Mouse (Mus musculus) heart, postnatal 0 days (tissue): Measurements from ENCODE around the gene Ypel2. TPM values are rescaled to one million over a fixed set of nuclear protein-coding genes. Genes with fewer than 3 reads are reported as not detected.

Source experiments
- ATAC-seq: fragments of 200-750 bp; cut with Nextera tagmentation; 2 replicates; pipeline ENCODE4 v1.8.0; 2017; ENCODE audit warnings: low read depth, moderate number of reproducible peaks, moderate library complexity; ENCODE audit not compliant: insufficient read depth
- DNase-seq: peaks from one replicate; pipeline ENCODE4 v3.0.0-alpha.2; 2016; ENCODE audit warnings: low spot score
- H3K27ac ChIP-seq: fragments of 300-500 bp; sonication (generic); 2 replicates; pipeline ENCODE4 v1.5.1; 2014; ENCODE audit warnings: low read depth, mild to moderate bottlenecking
- H3K27me3 ChIP-seq: fragments of 300-500 bp; sonication (generic); 2 replicates; pipeline ENCODE4 v1.6.1; 2014; ENCODE audit warnings: low read length, mixed read lengths; ENCODE audit not compliant: control insufficient read depth, insufficient read depth
- H3K36me3 ChIP-seq: fragments of 300-500 bp; sonication (generic); replicated peaks from 2 replicates; pipeline ENCODE4 v1.6.1; 2014; ENCODE audit warnings: low read length, mixed read lengths; ENCODE audit not compliant: control insufficient read depth, insufficient read depth
- H3K4me1 ChIP-seq: fragments of 300-500 bp; sonication (generic); 2 replicates; pipeline ENCODE4 v1.6.1; 2014; ENCODE audit warnings: antibody characterized with exemption; ENCODE audit not compliant: control insufficient read depth, insufficient read depth
- H3K4me2 ChIP-seq: fragments of 300-500 bp; sonication (generic); 2 replicates; pipeline ENCODE4 v1.6.1; 2014; ENCODE audit warnings: low read depth, mild to moderate bottlenecking, low read length, moderate library complexity
- H3K4me3 ChIP-seq: fragments of 300-500 bp; sonication (generic); 2 replicates; pipeline ENCODE4 v1.5.1; 2014; ENCODE audit warnings: low read depth, low read length
- H3K9ac ChIP-seq: fragments of 300-500 bp; sonication (generic); replicated peaks from 2 replicates; pipeline ENCODE4 v1.6.1; 2014; ENCODE audit warnings: low read depth, low read length, mixed read lengths
- H3K9me3 ChIP-seq: fragments of 300-500 bp; sonication (generic); replicated peaks from 2 replicates; pipeline ENCODE4 v1.6.1; 2016; ENCODE audit warnings: low read length; ENCODE audit not compliant: control insufficient read depth
- CTCF ChIP-seq: IDR thresholded peaks from 2 replicates; pipeline ENCODE4 v1.5.1; 2016; ENCODE audit warnings: antibody characterized with exemption, control low read depth, low read depth
- EP300 ChIP-seq: IDR thresholded peaks from 2 replicates; pipeline ENCODE4 v1.6.1; 2016; ENCODE audit warnings: antibody characterized with exemption, low read depth
- WGBS: fragments of 180-500 bp; shearing (Covaris S2); extraction: QIAGEN DNeasy Blood & Tissue Kit; methylation state at CpG from one replicate; pipeline ENCODE4 v1.1.7; 2014; 5-methylcytosine and 5-hydroxymethylcytosine counted together
- polyA plus RNA-seq: library from polyadenylated mRNA; unstranded; fragments of >200 nt; fragmentation: Nextera tagmentation; extraction: Ambion mirVana; gene quantifications from 2 replicates; pipeline ENCODE4 v1.2.1, GENCODE M21; 2015
- total RNA-seq: library from RNA; depleted of rRNA; stranded (reverse); fragments of >200 nt; gene quantifications from 2 replicates; pipeline ENCODE4 v1.2.3, GENCODE M21; 2014; ENCODE audit warnings: low replicate concordance

Ypel2 gene
- total and polyA plus RNA-seq, 2 experiments from 2014 or later = 16.1 to 16.3 TPM

- H3K36me3 ChIP-seq = peaks cover 12% of the 10 kb centered on the region; the same call in 1 of the 2 replicates
- no peaks in the 10 kb centered on the region for H3K9me3 ChIP-seq
- H3K4me2 ChIP-seq = no peak overlapping the region
- no peaks in the 10 kb centered on the region for H3K27me3 ChIP-seq
- H3K4me3 ChIP-seq = no peak overlapping the region
- peaks cover 33% of the 10 kb centered on the region for H3K4me1 ChIP-seq
- TF ChIP-seq EP300 (no peak), CTCF (no peak)
- no peak overlapping the region for H3K9ac ChIP-seq
- DNase-seq = no peak
- ATAC-seq = no peak
- H3K27ac ChIP-seq = peak overlapping the region; percentile 36
- 24% methylated on average over 5 of the region's 5 CpGs for WGBS
Observed at GRCm38 (mm10) chr11:86981229-86981791, 12.2 kb downstream of the Ypel2 start.

- no peaks in the 10 kb centered on the region for H3K9me3 ChIP-seq
- no peak overlapping the region for H3K4me2 ChIP-seq
- no peak overlapping the region for H3K4me3 ChIP-seq
- WGBS = 87% methylated on average over 6 of the region's 6 CpGs
- DNase-seq (no peak), ATAC-seq (no peak)
- no peaks in the 10 kb centered on the region for H3K27me3 ChIP-seq
- peak overlapping the region; percentile 36; the same call in 1 of the 2 replicates for H3K27ac ChIP-seq
- TF ChIP-seq CTCF = no peak
- TF ChIP-seq EP300 = no peak
- peaks cover 12% of the 10 kb centered on the region; the same call in 1 of the 2 replicates for H3K36me3 ChIP-seq
- H3K4me1 ChIP-seq = peaks cover 33% of the 10 kb centered on the region
- no peak overlapping the region for H3K9ac ChIP-seq
Observed at GRCm38 (mm10) chr11:86980526-86980925, 13.0 kb downstream of the Ypel2 start.

- H3K4me2 ChIP-seq = no peak overlapping the region
- H3K9me3 ChIP-seq = no peaks in the 10 kb centered on the region
- H3K36me3 ChIP-seq = peaks cover 12% of the 10 kb centered on the region; the same call in 1 of the 2 replicates
- no peak for ATAC-seq
- H3K4me3 ChIP-seq = no peak overlapping the region
- H3K27ac ChIP-seq = no peak overlapping the region
- H3K27me3 ChIP-seq = no peaks in the 10 kb centered on the region
- DNase-seq = no peak
- peaks cover 28% of the 10 kb centered on the region for H3K4me1 ChIP-seq
- TF ChIP-seq CTCF (no peak), EP300 (no peak)
- WGBS = 84% methylated on average over 7 of the region's 7 CpGs
- no peak overlapping the region for H3K9ac ChIP-seq
Observed at GRCm38 (mm10) chr11:86979799-86980198, 13.7 kb downstream of the Ypel2 start.

- no peak for ATAC-seq
- Histone ChIP-seq H3K9me3 (no peaks in the 10 kb centered on the region), H3K36me3 (peaks cover 25% of the 10 kb centered on the region), H3K27me3 (no peaks in the 10 kb centered on the region), H3K9ac (no peak overlapping the region), H3K4me1 (peaks cover 20% of the 10 kb centered on the region), H3K27ac (no peak overlapping the region), H3K4me3 (no peak overlapping the region), H3K4me2 (no peak overlapping the region)
- TF ChIP-seq EP300 (no peak), CTCF (no peak)
- WGBS = 96% methylated on average over 5 of the region's 5 CpGs
- DNase-seq = no peak
Observed at GRCm38 (mm10) chr11:86977242-86977641, 16.3 kb downstream of the Ypel2 start.

GRCm38 (mm10) chr11:86974401-86974800 is 19.1 kb downstream of the Ypel2 start:
- Histone ChIP-seq H3K27ac (no peak overlapping the region), H3K36me3 (peaks cover 52% of the 10 kb centered on the region), H3K4me3 (no peak overlapping the region), H3K9ac (no peak overlapping the region), H3K9me3 (no peaks in the 10 kb centered on the region), H3K4me2 (no peak overlapping the region), H3K4me1 (0 out of 2 replicates have a peak, but pooled peaks cover 3% of the 10 kb centered on the region), H3K27me3 (no peaks in the 10 kb centered on the region)
- 50% methylated on average over 3 of the region's 3 CpGs for WGBS
- ATAC-seq (no peak), DNase-seq (no peak)
- TF ChIP-seq CTCF = no peak
- TF ChIP-seq EP300 = no peak

GRCm38 (mm10) chr11:86973255-86973654 is 20.3 kb downstream of the Ypel2 start:
- Histone ChIP-seq H3K27ac (no peak overlapping the region), H3K4me2 (no peak overlapping the region), H3K4me3 (no peak overlapping the region), H3K36me3 (peaks cover 62% of the 10 kb centered on the region), H3K9ac (no peak overlapping the region), H3K9me3 (no peaks in the 10 kb centered on the region), H3K27me3 (no peaks in the 10 kb centered on the region), H3K4me1 (peaks cover 8% of the 10 kb centered on the region; the same call in 1 of the 2 replicates)
- DNase-seq (no peak), ATAC-seq (no peak)
- TF ChIP-seq EP300 = no peak
- 84% methylated on average over 5 of the region's 5 CpGs for WGBS
